Mouse (Mus musculus) midbrain, postnatal 0 days (tissue): Measurements from ENCODE around the gene 1700080E11Rik. TPM values are rescaled to one million over a fixed set of nuclear protein-coding genes. Genes with fewer than 3 reads are reported as not detected.

Experiments used
- ATAC-seq: fragments of 200-750 bp; cut with Nextera tagmentation; 2 replicates; pipeline ENCODE4 v1.8.0; 2017; ENCODE audit warnings: moderate number of reproducible peaks, mild to moderate bottlenecking, moderate TSS enrichment, moderate library complexity; ENCODE audit not compliant: low FRiP score
- DNase-seq: peaks from one replicate; pipeline ENCODE4 v3.0.0-alpha.2; 2015; ENCODE audit warnings: low spot score
- H3K27ac ChIP-seq: fragments of 300-500 bp; sonication (generic); 2 replicates; pipeline ENCODE4 v1.5.1; 2014; ENCODE audit warnings: low read depth, mild to moderate bottlenecking, low read length, mixed read lengths
- H3K27me3 ChIP-seq: fragments of 300-500 bp; sonication (generic); 2 replicates; pipeline ENCODE4 v1.6.1; 2014; ENCODE audit warnings: low read length, control low read depth, mixed read lengths; ENCODE audit not compliant: insufficient read depth
- H3K36me3 ChIP-seq: fragments of 300-500 bp; sonication (generic); 2 replicates; pipeline ENCODE4 v1.6.1; 2014; ENCODE audit warnings: low read length, control low read depth, mixed read lengths; ENCODE audit not compliant: insufficient read depth
- H3K4me1 ChIP-seq: fragments of 300-500 bp; sonication (generic); 2 replicates; pipeline ENCODE4 v1.6.1; 2014; ENCODE audit warnings: mild to moderate bottlenecking, control low read depth, antibody characterized with exemption, low read length, mixed read lengths; ENCODE audit not compliant: insufficient read depth
- H3K4me2 ChIP-seq: fragments of 300-500 bp; sonication (generic); 2 replicates; pipeline ENCODE4 v1.6.1; 2014; ENCODE audit warnings: low read depth, mild to moderate bottlenecking, low read length, mixed read lengths; ENCODE audit not compliant: poor library complexity, severe bottlenecking
- H3K4me3 ChIP-seq: fragments of 300-500 bp; sonication (generic); 2 replicates; pipeline ENCODE4 v1.5.1; 2014; ENCODE audit warnings: low read depth, mild to moderate bottlenecking, low read length, moderate library complexity
- H3K9ac ChIP-seq: fragments of 300-500 bp; sonication (generic); replicated peaks from 2 replicates; pipeline ENCODE4 v1.6.1; 2014; ENCODE audit warnings: mild to moderate bottlenecking, low read length, moderate library complexity, mixed read lengths; ENCODE audit not compliant: poor library complexity, severe bottlenecking
- H3K9me3 ChIP-seq: fragments of 300-500 bp; sonication (generic); 2 replicates; pipeline ENCODE4 v1.6.1; 2016; ENCODE audit warnings: low read length, control low read depth
- CTCF ChIP-seq: IDR thresholded peaks from 2 replicates; pipeline ENCODE4 v1.5.1; 2016; ENCODE audit warnings: antibody characterized with exemption, mild to moderate bottlenecking
- WGBS: fragments of 180-500 bp; shearing (Covaris S2); extraction: QIAGEN DNeasy Blood & Tissue Kit; methylation state at CpG from one replicate; pipeline ENCODE4 v1.1.7; 2014; 5-methylcytosine and 5-hydroxymethylcytosine counted together
- polyA plus RNA-seq: library from polyadenylated mRNA; unstranded; fragments of >200 nt; fragmentation: Nextera tagmentation; extraction: Ambion mirVana; gene quantifications from 2 replicates; pipeline ENCODE4 v1.2.1, GENCODE M21; 2015
- total RNA-seq: library from RNA; depleted of rRNA; stranded (reverse); fragments of >200 nt; gene quantifications from 2 replicates; pipeline ENCODE4 v1.2.3, GENCODE M21; 2014; rRNA removed

The 1700080E11Rik gene
- total RNA-seq (not detected in 2 replicates), polyA plus RNA-seq (not detected in 2 replicates)

- Histone ChIP-seq H3K4me2 (no peak within 1 kb of the TSS), H3K4me3 (no peak within 1 kb of the TSS), H3K27ac (no peak within 1 kb of the TSS), H3K9me3 (no peaks in the 10 kb centered on the region), H3K4me1 (no peaks in the 10 kb centered on the region), H3K36me3 (no peaks in the 10 kb centered on the region), H3K9ac (no peak within 1 kb of the TSS), H3K27me3 (no peaks in the 10 kb centered on the region)
- no peak for TF ChIP-seq CTCF
- ATAC-seq (no peak), DNase-seq (no peak)
- 76% methylated on average over 6 of the region's 6 CpGs for WGBS
These were observed at the start of gene 1700080E11Rik for GRCm38 (mm10) chr9:105144992-105145391. Gene 1700080E11Rik (minus strand): TSS chr9:105145092.

GRCm38 (mm10) chr9:105186725-105187124, 41.8 kb upstream of the 1700080E11Rik start:
- Histone ChIP-seq H3K4me3 (no peak overlapping the region), H3K36me3 (no peaks in the 10 kb centered on the region), H3K9ac (no peak overlapping the region), H3K27me3 (no peaks in the 10 kb centered on the region), H3K4me1 (no peaks in the 10 kb centered on the region), H3K27ac (no peak overlapping the region), H3K9me3 (no peaks in the 10 kb centered on the region), H3K4me2 (no peak overlapping the region)
- ATAC-seq (no peak), DNase-seq (no peak)
- WGBS = 86% methylated on average over 3 of the region's 3 CpGs
- no peak for TF ChIP-seq CTCF

GRCm38 (mm10) chr9:105182392-105182791, 37.5 kb upstream of the 1700080E11Rik start:
- no peak for ATAC-seq
- Histone ChIP-seq H3K9me3 (no peaks in the 10 kb centered on the region), H3K4me1 (no peaks in the 10 kb centered on the region), H3K36me3 (no peaks in the 10 kb centered on the region), H3K27me3 (no peaks in the 10 kb centered on the region), H3K4me3 (no peak overlapping the region), H3K27ac (no peak overlapping the region), H3K9ac (no peak overlapping the region), H3K4me2 (no peak overlapping the region)
- WGBS = 85% methylated on average over 3 of the region's 3 CpGs
- no peak for DNase-seq
- TF ChIP-seq CTCF = no peak

- H3K27me3 ChIP-seq = no peaks in the 10 kb centered on the region
- H3K4me3 ChIP-seq = no peak overlapping the region
- no peak overlapping the region for H3K9ac ChIP-seq
- H3K36me3 ChIP-seq = no peaks in the 10 kb centered on the region
- H3K4me2 ChIP-seq = no peak overlapping the region
- ATAC-seq (no peak), DNase-seq (no peak)
- H3K9me3 ChIP-seq = no peaks in the 10 kb centered on the region
- no peak for TF ChIP-seq CTCF
- no peak overlapping the region for H3K27ac ChIP-seq
- WGBS = 86% methylated on average over 6 of the region's 6 CpGs
- H3K4me1 ChIP-seq = no peaks in the 10 kb centered on the region
These were observed 5.7 kb downstream of the 1700080E11Rik start for GRCm38 (mm10) chr9:105139204-105139603.

- Histone ChIP-seq H3K4me3 (no peak overlapping the region), H3K4me2 (no peak overlapping the region), H3K9ac (no peak overlapping the region), H3K4me1 (no peaks in the 10 kb centered on the region), H3K36me3 (no peaks in the 10 kb centered on the region), H3K27ac (no peak overlapping the region), H3K27me3 (no peaks in the 10 kb centered on the region), H3K9me3 (no peaks in the 10 kb centered on the region)
- 27% methylated on average over 1 of the region's 1 CpGs for WGBS
- TF ChIP-seq CTCF = no peak
- ATAC-seq = no peak
- DNase-seq = no peak
These were observed 8.5 kb downstream of the 1700080E11Rik start for GRCm38 (mm10) chr9:105136404-105136803.

GRCm38 (mm10) chr9:105134536-105134935, 10.4 kb downstream of the 1700080E11Rik start:
- no peaks in the 10 kb centered on the region for H3K9me3 ChIP-seq
- H3K9ac ChIP-seq = no peak overlapping the region
- H3K4me3 ChIP-seq = no peak overlapping the region
- DNase-seq (no peak), ATAC-seq (no peak)
- no peaks in the 10 kb centered on the region for H3K36me3 ChIP-seq
- no peak overlapping the region for H3K27ac ChIP-seq
- WGBS = 84% methylated on average over 5 of the region's 5 CpGs
- 0 out of 2 replicates have a peak, but pooled peaks cover 5% of the 10 kb centered on the region for H3K4me1 ChIP-seq
- no peaks in the 10 kb centered on the region for H3K27me3 ChIP-seq
- H3K4me2 ChIP-seq = no peak overlapping the region
- no peak for TF ChIP-seq CTCF
